Mouse (Mus musculus): ENCODE measurements around the gene Gnb1.
"Not testable (repeated sequence)": the region's sequence is repeated elsewhere in the genome, so short reads cannot be mapped to it uniquely, and the experiment has no call there.

Gene Gnb1

GRCm38 (mm10) chr4:155555464-155555863, 64.3 kb downstream of the Gnb1 start:
- DNase-seq: no peak

GRCm38 (mm10) chr4:155559454-155559853, 68.3 kb downstream of the Gnb1 start:
- no peak for DNase-seq

GRCm38 (mm10) chr4:155560932-155561331, 69.8 kb downstream of the Gnb1 start:
- no peak for DNase-seq

DNA sequence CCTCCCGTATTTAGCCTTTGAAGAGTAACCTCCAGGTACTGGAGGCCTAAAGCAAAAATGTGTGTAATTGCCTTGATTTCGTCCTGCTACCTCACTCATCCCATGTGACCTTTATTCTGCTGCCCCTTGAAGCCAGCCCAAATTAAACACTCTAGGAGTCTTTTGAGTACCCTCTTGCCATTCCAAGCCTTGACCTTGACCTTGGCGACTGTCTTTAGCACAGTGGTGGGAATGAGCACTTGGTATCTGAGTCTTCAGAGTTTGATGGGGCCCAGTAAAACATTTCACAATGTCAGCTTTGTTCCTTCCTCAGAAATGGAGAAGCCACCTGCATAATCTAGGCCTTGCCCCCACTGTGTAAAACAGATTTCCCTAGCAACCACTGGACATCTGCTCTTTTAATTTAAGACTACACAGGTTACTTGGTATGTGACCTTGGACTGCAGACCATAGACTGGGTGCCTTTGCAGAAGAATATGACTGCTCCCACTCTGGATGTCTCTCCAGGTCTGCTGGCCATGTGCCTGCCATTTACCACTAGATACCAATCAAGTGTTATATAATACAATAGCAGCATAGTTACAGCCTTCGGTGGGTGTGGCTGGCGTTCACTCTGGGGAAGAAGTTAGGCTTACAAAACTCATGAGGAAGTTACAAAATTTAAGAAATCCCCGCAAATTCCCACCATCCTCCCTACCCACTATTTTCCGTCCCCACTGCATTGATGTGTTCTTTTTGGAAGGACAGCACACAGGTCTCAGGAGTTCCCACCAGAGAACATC, 70.7 kb downstream of the Gnb1 start, which contains the start of gene Nadk:
TSS of gene Nadk (plus strand) at position 718 of the 782 bp plus-strand sequence.
- no peak for DNase-seq

- DNase-seq: peak; percentile 28
Observed at GRCm38 (mm10) chr4:155562725-155563399, 71.7 kb downstream of the Gnb1 start.

DNA sequence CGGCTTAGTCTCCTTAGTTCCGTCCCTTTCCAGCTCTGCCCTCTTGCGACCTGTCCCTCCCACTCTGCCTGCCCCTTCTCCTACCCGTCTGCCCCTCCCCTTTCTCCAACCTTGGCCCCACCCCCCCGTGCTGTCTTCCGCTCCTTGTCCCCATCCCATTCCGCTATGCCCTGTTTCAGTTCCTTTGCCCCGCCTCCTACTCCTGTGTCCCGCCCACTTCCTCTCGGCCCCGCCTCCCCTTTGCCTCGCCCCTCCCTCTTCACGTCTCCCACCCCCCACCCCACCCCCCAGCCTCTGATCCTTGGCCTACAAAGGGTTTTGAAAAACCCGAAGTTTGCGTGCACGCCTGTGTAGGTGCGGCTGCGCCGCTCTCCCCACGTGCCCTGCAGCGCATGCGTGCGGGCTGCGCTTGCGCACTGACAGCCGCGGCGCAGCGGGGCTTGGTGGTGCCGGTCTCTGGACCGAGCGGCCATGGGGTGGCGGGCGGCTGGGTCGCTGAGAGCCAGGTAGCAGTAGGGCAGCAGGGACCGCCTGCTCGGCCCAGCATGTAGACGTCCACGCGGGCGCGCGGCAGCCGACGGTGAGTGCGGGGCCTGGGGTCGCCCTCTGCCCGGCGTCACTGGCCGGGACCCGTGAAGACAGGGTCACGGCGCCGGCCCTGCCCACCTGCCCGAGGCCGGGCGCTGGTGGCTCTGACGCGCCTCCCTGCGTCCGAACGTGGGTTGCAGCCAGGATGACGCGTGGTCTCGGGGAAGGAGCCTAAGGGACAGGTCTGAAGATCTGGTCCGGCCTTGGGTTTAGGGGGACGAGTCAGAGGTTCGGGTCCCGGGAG, 72.5 kb downstream of the Gnb1 start:
- DNase-seq: peak; percentile 98

- peak; percentile 59 for DNase-seq
Observed at GRCm38 (mm10) chr4:155564315-155565069, 73.3 kb downstream of the Gnb1 start.

GRCm38 (mm10) chr4:155566555-155566954, 75.4 kb downstream of the Gnb1 start:
- no peak for DNase-seq

DNA sequence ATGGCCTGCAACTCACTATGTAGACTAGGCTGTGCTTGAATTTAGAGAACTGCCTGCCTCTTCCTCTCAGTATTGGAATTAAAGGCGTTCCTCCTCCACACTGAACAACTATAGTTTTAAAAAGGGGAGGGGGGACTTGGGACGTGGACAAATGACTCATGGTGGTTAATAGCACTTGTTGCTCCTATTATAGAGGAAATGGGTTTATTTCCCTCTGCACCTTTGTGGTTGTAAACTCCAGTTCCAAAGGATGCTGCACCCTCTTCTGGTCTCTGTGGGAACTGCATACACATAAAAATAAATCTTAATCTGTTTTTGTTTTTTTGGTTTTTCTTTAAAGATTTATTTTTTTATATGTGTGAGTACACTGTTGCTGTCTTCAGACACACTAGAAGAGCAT, 77.0 kb downstream of the Gnb1 start:
- no peak for DNase-seq

DNA sequence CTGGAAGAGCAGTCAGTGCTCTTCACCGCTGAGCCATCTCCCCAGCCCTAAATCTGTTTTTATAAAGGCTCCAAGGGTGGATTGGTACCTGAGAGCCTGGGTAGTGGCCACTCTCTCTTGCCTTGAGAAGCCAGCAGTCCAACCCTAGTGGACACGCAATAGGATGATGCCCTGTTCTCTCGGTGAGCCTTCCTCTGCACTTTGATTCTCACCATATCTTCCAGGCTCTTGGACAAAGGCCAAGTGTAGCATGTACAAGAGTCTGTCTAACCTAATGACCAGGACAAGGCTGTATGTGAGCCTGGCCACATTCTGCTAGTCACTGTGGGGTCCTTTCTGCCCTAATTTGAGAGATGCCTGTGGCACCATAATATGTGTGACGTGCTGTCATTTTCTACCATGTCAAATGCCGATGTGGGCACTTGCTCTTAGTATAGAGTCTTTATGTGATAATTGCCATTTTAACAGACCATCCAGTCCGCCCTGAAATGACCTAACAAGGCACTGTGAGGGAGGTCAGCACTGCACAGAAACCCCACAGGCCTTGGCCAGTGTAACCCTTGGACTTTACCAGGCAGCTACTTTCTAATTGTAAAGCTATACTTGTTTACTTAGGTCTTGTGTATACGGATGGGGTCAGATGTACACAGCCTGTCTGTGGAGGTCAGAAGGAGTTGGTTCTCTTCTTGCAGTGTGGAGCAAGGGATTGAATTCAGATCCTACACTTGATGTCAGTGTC, 77.6 kb downstream of the Gnb1 start:
- DNase-seq: no peak

DNA sequence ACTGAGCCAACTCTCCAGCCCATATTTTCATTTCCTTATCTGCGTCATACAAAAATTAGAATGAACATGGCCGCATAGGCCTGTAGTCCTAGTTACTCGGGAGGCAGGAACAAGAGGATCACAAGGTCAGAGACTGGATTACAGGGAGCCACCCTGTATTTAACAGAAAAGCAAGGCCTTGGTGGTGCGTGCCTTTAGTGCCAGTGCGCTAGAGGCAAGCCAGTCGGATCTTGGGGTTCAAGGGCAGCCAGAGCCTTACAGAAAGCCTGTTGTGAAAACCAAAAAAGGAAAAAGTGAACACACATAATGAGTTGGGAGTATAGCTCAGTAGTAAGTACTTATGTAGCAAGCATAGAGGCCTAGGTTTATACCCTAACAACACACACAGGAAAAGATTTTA, 78.7 kb downstream of the Gnb1 start:
- no peak for DNase-seq

DNA sequence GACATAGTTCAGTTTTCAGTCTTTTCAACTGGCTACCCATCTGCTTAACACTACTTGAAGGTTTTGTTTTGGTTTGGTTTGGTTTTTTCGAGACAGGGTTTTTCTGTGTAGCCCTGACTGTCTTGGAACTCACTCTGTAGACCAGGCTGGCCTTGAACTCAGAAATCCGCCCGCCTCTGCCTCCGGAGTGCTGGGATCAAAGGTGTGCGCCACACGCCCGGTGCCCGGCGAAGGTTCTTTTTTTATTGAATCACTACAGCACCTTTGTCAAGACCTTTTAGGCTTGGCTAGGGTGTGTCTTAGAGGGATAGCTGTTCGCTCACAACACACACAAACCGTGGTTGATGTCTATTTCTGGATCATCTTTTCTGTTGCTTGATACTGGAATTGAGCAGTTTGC, 79.2 kb downstream of the Gnb1 start:
- not testable (repeated sequence) for DNase-seq

GRCm38 (mm10) chr4:155571442-155571841, 80.3 kb downstream of the Gnb1 start:
- DNase-seq: no peak

GRCm38 (mm10) chr4:155573155-155573554, 82.0 kb downstream of the Gnb1 start:
- DNase-seq: no peak

DNA sequence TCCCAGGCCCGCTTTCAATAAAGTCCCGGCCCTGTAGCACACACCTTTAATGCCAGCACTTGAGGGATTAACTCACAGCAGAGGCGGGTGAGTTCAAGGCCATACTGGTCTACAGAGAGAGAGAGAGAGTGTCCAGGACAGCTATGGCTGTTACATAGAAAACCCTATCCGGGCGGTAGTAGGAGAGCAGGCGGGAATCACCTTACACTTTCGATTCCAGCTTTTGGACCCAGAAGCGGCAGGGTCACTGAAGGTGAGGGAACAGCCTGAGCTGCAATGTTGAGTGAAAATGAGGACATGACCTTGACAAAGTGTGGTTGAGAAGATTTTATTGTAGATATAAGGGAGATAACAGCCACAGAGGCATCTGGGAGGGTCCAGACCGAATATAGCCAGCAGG, 82.7 kb downstream of the Gnb1 start:
- no peak for DNase-seq

DNA sequence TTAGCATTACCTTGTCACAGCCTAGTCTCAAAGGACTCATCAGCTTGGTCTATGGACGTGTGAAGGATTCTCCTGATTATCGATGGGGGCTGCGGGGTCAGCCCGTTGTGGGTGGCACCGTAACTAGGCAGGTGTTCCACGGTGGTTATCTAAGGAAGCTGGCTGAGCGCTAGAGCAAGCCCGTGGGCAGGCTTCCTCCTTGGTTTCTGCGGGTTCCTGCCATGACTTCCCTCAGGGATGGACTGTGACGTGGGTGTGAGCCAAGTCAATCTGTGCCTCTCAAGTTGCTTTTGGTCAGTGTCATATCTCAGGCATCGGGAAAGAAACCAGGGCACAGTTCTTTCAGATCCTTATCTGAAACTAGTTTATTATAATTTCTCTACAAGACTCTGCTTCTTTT, 83.8 kb downstream of the Gnb1 start:
- no peak for DNase-seq

DNA sequence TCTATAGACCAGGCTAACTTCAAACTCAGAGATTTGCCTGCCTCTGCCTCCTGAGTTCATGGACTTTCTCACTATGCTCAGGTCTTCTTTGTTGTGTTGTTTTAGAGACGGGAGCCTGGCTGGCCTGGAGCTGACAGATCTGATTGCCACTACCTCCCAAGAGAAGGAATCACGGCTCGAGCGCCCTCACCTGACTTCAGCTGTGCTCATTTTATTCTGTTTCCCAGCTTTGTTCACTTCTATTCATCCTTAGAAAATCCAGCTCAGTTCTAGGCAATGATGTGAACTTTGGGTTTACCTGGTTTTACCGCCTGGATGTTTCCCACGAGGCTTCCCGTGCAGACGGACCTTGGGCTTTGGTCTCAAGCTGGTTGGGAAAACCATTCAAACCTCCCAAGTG, 84.4 kb downstream of the Gnb1 start:
- DNase-seq: no peak

DNA sequence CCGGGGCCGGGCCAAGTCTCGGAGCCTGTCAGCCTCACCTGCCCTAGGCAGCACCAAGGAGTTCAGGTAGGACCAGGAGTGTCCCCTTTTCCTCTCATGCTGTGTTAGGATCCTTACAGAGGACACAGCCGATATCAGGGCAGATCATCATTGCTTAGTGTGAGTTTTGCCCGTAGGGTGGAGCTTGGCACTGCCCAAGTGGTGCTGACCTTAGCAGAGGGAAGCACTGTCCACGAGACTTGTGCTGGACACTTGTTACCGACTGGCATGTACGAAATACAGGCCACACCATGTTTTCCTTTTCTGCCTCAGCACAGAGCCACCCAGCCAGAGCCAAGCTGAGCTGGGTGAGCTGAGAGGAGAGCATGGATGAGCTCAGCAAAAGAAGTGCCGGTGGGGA, 86.0 kb downstream of the Gnb1 start:
- no peak for DNase-seq

- DNase-seq: no peak
Observed at GRCm38 (mm10) chr4:155577741-155578140, 86.6 kb downstream of the Gnb1 start.

DNA sequence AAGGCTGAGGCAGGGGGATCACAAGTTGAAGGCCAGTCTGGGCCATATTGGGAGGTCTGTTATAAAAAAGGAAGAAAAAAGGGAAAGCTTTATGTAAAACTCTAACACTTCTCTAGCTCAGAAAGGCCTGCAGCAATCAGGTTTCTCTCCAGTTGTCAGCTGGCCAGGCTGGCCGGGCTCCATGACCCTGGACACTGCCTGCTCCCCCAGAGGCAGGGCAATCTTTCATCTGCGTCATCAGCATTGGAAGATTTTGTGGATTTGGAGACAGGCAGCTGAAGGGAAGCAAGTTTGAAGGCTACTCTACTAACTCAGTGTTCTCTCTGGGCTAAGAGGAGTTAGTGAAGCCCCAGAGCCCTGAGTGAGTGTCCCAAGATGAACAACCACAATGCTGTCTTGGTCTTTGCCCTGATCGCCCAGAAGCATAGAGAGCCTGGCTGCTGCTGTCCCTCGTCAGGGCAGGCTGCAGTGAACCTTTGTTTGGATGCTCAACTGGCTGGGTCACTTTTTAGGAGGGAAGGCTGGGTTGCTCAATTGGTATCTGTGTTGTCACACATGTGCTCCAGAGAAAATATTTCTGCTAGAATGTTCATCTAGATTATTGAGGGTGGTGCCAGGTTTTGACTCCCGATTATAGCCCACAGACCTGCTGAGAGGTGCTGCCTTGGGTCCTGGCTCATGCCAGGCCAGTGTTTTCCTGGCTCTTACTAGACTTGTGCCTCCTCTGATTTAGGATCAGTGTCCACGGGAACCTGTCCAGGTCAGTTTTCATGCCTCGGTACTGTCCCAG, 87.4 kb downstream of the Gnb1 start:
- DNase-seq: no peak

DNA sequence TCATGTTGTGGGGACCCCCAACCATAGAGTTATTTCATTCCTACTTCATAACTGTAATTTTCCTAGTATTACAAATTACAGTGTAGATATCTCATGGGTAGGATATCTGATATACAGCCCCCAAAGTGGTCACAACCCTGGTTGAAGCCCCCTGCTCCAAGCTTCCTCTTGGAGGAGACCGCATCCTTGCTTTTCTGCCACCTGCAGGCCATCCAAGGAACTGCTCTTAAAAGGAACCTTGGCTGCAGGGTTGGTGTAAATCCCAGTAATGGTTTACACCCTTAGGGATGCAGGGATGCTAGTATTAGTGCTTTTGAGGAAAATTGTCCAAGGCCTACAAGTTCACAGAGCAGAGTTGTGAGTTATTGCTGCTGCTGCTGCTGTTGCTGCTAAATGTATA, 89.3 kb downstream of the Gnb1 start:
- DNase-seq: peak; percentile 51
